Mouse (Mus musculus) testis, adult 2 months (tissue): ENCODE results near the gene Cr2. TPM values are rescaled to one million over a fixed set of nuclear protein-coding genes. Genes with fewer than 3 reads are reported as not detected.
A peak's percentile ranks its signal among the peaks of the same experiment; 100 is the strongest.

Source experiments
- H3K27ac ChIP-seq: fragments of 200-500 bp; 2 replicates; pipeline ENCODE4 v1.5.1; 2012; ENCODE audit warnings: low read depth, low read length; ENCODE audit not compliant: control insufficient read depth, insufficient read depth
- H3K27me3 ChIP-seq: fragments of 200-500 bp; 2 replicates; pipeline ENCODE4 v1.6.1; 2012; ENCODE audit warnings: mild to moderate bottlenecking, low read length, moderate library complexity; ENCODE audit not compliant: control insufficient read depth, insufficient read depth
- H3K36me3 ChIP-seq: fragments of 200-500 bp; 2 replicates; pipeline ENCODE4 v1.6.1; 2012; ENCODE audit warnings: mild to moderate bottlenecking, low read length; ENCODE audit not compliant: control insufficient read depth, insufficient read depth
- H3K4me1 ChIP-seq: fragments of 200-500 bp; 2 replicates; pipeline ENCODE4 v1.6.1; 2012; ENCODE audit warnings: low read length; ENCODE audit not compliant: control insufficient read depth, insufficient read depth
- H3K4me3 ChIP-seq: fragments of 200-500 bp; 2 replicates; pipeline ENCODE4 v1.5.1; 2012; ENCODE audit warnings: low read depth, mild to moderate bottlenecking, low read length, moderate library complexity, mixed read lengths; ENCODE audit not compliant: control insufficient read depth
- CTCF ChIP-seq: fragments of 200-500 bp; IDR thresholded peaks from 2 replicates; pipeline ENCODE4 v1.5.1; 2012; ENCODE audit warnings: low read depth, mild to moderate bottlenecking, inconsistent platforms, low read length, moderate library complexity; ENCODE audit not compliant: control insufficient read depth, insufficient read depth, insufficient replicate concordance
- POLR2A ChIP-seq: fragments of 200-500 bp; IDR thresholded peaks from 2 replicates; pipeline ENCODE4 v1.6.1; 2012; ENCODE audit warnings: low read depth, mild to moderate bottlenecking, inconsistent platforms, low read length, moderate library complexity; ENCODE audit not compliant: control insufficient read depth
- polyA plus RNA-seq: library from polyadenylated mRNA; depleted of rRNA; stranded (reverse); fragments of >200 nt; gene quantifications from 2 replicates; pipeline ENCODE4 v1.2.3, GENCODE M21; 2012; rRNA removed

Gene Cr2
- polyA plus RNA-seq, 1 experiment = 1.6 TPM

DNA sequence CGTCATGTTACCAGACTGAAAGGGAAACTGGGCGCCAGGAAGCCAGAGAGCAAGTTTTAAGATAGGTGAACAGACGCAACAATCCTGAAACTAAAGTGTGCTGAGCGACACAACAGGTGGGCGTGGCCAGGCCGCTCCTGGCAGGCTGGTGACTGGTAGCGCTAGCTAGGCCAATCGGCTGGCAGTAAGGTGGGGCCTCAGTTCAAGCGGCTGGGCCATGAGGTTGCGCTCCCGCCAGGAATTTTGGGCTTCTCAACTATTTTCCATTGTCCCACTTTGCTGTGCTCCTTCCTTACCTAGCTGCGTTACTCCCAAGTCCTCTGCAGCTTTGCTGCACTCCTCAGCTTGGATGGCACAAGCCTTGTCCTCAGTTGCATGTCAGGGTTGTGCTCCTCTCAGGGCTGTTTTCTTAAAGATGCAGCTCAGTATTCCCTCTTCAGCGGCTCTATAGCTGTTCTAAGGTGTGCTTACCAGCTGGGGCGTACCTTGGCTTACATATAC is 84.2 kb downstream of the Cr2 start, which contains the start of gene Cd46:
Gene Cd46 (minus strand): TSS at position 30 of the 501 bp plus-strand sequence.
- peak within 1 kb of the TSS; percentile 58 for H3K27ac ChIP-seq
- H3K36me3 ChIP-seq = no peaks in the 10 kb centered on the region
- TF ChIP-seq CTCF (no peak), POLR2A (peak; percentile 78; the same call in 1 of the 2 replicates)
- H3K27me3 ChIP-seq = no peaks in the 10 kb centered on the region
- H3K4me3 ChIP-seq = peak within 1 kb of the TSS; percentile 93
- H3K4me1 ChIP-seq = peaks cover 4% of the 10 kb centered on the region

DNA sequence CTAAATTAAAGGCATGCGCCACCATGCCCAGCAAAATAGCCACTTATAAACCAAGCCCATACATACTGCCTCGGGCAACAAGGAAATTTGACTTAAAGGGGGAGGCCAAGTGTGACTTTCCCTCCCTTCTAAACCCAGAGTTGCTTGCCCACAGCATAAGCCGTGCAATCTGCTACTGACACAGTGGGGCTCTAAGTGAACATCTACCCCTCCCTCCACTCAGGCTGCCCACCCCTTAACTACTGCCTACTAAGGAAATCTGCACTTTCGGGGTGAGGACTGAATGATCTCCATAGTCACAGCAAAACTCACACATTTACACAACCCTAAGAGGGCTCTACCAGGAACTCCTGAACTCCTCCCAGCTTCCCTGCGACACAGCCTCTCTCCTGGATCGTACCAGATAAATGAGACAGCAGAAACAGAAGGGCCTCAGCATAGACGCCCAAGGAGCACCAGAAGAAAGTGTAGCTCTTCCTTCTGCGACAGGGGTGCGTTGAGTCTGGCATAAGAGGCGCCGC is 84.8 kb downstream of the Cr2 start:
- Histone ChIP-seq H3K27me3 (no peaks in the 10 kb centered on the region), H3K27ac (peak overlapping the region; percentile 58), H3K4me3 (peak overlapping the region; percentile 93), H3K36me3 (no peaks in the 10 kb centered on the region), H3K4me1 (peaks cover 4% of the 10 kb centered on the region)
- TF ChIP-seq POLR2A (no peak), CTCF (no peak)

Other genes starting within 250 kb of the Cr2 start
- gene Cd34, start 237.9 kb downstream of the Cr2 start, polyA plus RNA-seq = 7.7 and 7.9 TPM in 2 replicates
- gene Cd46, start 84.5 kb downstream of the Cr2 start, polyA plus RNA-seq = 8.0 and 11.3 TPM in 2 replicates
- 8.2 and 9.0 TPM in 2 replicates for gene Cr1l, start 45.1 kb downstream of the Cr2 start, polyA plus RNA-seq